Mouse (Mus musculus): ENCODE results near the gene Col26a1.

The Col26a1 gene

DNA sequence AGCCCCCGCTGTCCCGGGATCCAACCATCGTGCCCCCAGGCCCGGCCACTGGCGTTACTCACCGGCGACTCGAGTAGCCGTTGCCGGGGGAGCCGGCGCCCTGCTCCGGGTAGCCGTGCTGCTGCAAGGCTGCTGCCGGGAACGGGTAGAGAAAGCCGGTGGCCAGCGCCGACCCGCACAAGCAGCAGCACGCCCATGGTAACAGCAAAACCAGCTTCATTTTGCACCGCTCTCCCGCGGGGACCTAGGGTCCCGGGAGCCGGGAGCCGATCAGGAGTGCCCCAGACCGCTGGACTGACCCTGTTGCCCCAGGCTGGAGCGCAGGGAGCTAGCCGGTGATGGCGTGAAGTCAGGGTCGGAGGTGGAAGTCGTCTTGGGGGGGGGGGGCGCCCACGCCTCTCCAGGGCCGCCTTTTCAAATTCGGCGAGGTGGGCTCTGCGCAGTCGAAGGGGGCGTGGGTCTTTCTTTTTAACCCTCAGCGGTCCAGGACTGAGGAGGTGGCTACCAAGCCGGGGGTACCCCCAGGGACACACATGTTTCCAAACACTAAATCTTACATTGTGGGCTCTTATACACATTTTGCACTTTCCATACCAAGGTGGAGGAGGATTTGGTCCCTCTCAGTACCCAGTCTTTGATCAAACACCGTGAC lies at the start of gene Col26a1:
TSS of gene Col26a1 (minus strand) at position 422 of the 652 bp plus-strand sequence.
- DNase-seq (ENCODE audit: low read depth) = no peak

DNA sequence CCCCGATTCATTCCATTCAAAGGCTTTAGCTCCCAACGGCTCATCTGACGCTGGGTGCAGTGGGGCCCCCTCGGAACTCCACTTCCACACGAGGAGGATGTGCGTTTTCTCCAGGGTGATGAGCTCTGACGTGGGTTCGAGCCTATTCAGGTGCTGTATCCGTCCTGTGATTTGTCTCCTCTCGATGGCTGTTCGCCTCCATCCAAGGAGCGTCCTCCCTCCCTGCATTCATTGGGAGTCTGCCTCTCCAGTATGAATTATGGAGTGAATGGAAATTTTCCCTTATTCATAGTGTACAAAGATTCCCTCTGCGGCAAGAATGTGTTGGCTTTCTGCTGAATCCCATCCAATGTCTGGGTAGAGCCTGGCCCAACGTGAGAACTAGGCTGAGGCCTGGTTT lies 48.9 kb upstream of the Col26a1 start:
- no peak for DNase-seq (ENCODE audit: low read depth)

DNA sequence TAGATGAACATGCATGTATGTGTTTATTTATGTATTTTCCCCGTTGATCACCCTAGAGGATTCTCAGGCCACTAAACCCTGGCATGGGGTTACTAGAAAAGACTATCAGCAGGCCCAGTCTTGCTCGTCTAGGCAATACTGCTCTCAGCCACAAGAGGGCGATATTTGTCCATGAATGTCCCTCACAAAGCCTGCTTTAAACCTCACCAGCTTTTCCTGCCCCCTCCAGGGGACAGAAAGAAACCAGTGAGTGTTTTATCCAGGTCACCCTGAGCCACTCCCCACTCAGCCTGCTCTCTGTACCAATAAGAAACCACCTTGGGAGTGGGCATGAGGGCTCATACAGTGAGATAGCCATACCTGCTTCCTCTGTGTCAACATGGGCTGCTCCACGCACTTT lies 46.1 kb upstream of the Col26a1 start:
- DNase-seq (ENCODE audit: low read depth) = peak; percentile 73

DNA sequence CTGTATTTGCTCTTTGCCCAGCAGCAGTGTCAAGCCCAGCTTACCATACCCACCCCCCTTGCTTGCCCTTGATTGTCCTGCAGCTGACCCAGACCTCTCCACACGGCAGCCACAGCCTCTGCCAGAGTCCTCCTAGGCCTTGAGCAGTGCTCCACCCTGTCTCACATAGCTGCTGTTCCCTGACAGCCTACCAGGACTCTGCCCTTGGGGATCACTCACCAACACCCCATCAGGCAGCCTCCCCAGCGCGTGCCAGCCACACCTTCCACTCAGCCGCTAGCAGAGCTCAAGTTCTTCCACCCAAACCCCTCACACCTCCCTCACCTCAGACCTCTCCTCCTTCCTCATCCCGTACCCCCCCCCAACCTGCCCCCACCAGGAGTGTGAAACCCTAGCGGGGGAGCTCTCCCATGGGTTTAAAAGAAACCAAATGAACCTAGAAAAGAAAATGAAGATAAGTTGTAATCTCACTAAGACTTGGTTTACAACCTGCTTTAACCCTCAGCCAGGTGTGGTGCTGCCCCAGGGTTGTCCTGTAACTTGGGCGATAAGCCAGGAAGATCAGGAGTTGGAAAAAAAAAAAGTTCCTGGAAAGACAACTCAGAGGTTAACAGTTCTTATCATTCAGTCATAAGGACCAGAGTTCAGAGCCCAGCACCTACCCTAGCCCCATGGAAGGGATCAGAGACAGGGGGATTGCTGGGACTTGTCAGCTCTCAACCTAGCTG lies 40.9 kb upstream of the Col26a1 start:
- DNase-seq (ENCODE audit: low read depth) = no peak

DNA sequence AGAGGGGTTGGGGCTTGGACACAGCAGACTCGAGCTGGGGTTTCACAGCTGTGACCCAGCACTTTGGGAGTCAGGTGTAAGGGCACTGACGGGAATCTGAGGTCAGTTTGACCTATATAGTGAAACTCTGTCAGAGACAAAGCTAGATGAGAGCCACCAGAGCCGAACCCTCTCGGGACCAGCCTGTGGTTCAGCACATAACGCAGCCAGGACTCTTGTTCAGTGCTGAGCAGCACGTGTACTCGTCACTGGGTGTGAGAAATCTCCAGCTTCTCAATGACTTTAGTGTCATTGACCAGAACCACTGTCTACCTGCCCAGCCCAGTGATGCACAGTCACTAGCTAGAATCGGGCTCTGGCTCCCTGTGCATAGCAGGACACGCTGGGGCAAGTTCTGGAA lies 39.8 kb upstream of the Col26a1 start:
- no peak for DNase-seq (ENCODE audit: low read depth)

DNA sequence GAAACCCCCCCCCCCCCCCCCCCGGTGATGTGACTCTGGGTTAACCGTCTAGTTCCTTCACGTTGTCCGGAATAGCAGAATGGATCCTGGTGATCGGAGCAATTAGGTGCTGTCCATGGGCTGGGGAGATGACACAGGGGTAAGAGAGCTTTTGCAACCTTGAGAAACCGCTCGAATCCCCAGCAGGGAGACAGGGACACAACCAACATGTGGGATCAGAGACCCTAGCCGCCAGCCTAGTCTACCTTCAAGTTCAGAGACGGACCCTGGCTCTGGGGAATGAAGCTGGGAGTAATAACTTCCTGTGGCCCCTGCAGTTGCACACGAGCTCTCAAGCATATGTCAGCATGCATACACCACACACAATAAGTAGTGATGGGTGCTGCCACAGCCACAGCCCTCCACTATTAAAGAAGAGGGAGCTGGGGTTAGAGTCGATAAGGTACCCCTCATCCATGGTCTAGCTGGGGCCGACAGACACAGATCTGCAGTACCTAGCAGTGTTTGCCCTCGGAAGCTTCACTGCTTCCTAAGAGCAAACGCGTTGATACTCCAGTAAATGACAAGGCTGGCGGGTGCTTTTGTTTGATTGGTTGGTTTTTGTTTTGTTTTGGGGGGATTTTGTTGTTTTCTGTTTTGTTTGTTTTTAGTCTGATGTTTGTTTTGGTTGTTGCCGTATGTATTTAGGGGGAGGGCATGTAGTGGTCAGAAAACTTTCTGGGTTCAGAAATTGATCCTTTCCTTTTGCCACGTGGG lies 36.7 kb upstream of the Col26a1 start:
- no peak for DNase-seq (ENCODE audit: low read depth)

DNA sequence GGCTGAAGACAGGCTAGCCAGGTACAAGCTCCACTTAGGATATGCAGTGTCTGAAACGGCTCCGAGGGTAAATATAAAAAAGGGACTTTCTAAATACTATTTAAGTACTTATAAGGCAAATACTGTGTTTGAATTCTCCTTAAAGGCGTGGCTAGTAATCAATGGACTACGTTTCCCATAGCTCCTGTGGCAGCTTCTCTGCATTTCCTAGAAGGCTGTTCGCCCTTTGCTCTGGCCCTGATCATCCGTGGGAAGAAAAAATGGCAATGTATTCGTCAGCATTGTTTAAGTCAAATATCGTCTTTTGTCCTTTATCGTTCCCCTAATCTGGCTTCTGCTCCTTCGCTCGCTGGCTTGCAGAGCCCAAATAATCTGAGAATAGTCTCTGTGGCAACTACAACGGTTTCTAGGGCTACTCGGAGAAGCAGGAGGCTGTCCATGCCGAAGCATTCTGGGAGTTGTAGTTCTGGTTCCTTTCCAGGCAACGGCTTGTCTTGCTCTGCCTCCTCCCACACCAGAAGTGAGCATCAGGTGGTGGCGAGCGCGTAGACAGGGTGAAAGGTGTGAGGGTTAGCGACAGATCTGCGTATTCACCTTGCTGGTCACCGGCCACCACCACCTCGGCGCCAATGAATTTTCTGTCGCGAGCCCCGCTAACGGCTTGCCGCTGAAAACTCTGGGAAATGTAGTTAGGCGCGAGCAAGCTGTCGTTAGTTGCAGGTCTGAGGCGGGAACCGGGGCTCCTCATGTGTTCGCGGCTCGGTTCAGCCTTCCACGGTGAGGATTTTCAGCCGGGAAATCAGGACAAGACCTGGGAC lies 35.9 kb upstream of the Col26a1 start:
- DNase-seq (ENCODE audit: low read depth) = peak; percentile 76

DNA sequence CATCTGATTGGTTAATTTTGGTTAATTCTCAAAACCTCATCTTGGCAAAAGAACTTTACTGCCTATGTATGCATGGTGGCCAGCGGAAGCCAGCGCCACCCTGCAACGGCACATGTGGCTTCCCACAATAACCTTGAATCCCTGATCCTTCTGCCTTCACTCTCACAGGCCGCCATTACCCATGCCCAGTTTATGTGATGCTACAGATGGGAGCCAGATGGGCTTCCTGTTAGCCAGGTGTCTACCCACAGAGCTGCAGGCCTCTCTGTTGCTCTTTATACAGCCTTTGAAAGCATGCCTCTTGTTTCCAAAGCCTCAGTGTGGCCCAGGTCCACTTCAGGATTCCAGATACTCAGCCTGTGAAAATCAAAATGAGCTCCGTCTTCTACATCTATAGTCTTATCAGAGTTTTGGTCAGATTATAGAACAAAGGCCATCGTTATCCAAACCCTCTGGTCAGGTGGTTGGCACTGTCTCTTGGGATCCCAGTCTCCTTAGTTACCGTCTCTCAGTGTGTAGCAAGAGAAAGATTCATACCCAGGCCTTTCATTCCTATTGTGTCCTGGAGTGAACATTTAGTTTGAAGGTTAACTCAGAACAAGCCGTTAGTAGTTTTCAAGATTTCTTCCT lies 34.7 kb upstream of the Col26a1 start:
- DNase-seq (ENCODE audit: low read depth) = no peak

DNA sequence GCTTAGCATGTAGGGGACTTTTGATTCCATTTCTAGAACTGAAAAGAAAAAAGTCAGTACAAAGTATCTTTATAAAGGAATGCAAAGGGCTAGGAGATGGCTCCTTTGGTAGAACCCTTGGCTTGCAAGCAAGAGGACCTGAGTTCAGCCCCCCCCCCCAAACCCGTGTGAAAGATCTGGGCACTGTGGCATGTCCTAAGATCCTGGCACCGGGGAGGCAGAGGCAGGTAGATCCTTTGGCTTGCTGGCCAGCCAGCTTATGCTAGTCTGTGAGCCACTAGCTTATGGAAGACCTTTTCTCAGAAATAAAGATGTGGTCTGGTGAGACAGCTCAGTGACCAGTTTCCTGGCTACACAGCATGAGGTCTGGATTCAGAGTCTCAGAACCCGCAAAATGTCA lies 31.2 kb upstream of the Col26a1 start:
- DNase-seq (ENCODE audit: low read depth) = no peak

DNA sequence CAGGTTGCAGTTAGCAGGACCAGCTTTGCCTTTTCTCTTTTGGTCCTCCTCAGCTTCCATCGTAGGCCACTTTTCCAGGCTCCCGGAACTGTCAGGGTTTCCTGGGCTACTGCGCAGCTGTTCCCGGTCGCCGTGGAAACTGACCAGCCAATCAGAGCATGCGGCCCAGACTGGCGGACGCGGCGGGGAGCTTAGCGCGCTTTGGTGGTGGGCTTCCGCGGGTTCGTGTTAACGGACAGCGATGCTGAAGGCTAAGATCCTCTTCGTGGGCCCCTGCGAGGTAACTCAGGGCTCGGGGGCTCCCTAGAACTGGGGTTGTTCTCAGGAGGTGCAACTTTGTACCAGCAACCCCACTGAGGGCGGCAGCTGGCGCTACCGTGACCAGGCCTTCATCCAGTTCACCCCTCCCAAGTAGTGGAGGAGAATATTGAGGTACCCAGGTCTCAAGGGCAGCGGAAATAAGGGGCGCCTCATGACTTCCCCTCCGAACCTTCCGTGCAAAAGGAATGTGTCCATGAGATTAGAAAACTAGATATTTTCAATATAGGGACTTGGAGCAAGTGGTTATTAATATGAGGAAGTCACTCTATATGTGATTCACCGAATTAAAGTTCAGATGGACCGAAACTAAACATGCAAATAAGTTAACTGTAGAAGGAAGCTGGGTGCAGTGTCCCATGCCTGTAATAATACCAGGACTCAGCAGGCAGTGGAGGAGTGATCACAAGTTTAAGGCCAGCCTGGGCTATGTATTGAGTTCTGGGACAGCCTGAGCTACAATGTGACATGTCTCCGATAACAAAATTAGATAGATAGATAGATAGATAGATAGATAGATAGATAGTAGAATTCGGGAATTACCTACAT lies 25.2 kb upstream of the Col26a1 start, which contains the start of gene Ift22:
TSS of gene Ift22 (plus strand) at position 160 of the 867 bp plus-strand sequence.
- peak; percentile 58 for DNase-seq (ENCODE audit: low read depth)

DNA sequence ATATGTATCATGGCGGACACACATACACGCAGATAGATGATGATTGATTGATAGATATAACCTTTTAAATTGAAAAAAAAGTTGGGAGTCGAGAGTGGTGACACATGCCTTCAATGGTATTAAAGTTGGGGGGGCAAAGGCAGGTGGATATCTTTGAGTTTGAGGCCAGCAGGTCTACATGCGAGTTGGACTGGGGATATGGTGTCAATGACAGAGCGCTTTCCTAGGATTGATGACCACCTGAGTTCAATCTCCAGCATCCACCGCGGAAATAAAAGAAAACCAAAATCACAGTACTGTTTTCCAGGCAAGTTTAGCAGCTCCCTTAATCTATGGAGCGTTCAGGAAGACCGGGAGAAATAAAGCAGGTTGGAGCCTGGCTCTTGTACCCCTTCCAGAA lies 24.6 kb upstream of the Col26a1 start:
- DNase-seq (ENCODE audit: low read depth) = no peak

DNA sequence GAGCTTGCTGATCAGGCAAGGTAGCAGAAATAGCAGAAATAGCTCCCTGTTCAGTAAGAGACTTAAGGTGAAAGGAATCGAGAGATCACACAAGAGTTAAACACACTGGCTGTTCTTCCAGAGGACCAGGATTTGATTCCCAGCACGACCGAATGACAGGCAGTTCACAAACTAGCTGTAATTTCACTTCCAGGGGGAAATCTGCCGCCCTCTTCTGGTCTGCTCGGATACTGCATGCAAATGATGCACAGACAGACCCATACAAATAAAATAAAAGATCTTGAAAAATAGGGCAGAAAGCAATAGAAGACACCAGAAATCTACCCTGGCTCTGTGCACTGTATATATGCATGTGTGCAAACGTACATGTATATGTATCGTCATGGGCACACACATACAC lies 22.6 kb upstream of the Col26a1 start:
- DNase-seq (ENCODE audit: low read depth) = peak; percentile 36

DNA sequence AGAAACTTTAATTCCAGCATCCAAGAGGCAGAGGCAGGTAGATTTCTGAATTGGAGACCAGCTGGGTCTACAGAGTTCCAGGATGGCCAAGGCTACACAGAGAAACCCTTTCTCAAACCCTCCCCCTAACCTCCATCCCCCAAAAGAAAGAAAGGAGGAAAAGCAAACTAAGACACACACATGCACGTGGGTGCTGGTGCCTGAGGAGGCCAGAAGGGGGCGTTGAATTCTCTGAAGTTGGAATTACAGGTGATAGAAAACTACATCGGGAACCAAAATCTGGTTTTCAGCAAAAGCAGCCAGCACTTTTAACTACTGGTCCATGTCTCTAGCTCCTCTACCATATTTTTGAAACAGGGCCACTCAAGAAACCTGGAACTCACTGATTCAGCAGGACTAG lies 21.6 kb upstream of the Col26a1 start:
- DNase-seq (ENCODE audit: low read depth) = no peak

DNA sequence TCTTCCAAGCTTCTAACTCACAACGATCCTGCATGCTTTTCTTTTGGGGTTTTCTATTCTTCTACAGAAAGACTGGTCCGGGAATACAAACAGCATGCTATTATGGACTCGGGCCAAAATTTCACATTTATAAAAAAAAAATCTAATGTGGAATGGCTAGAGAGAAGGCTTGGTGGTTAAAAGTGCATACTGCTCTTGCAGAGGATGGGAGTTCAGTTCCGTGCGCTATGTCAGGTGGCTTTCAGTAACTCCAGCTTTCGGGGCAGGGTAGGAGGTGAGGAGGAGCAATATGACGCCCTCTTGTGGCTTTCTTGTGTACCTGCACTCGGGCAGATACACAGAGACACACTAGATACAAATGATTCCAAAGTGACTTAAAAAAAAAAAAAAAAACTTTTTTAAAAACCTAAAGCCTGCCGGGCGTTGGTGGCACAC lies 12.5 kb upstream of the Col26a1 start:
- no peak for DNase-seq (ENCODE audit: low read depth)

DNA sequence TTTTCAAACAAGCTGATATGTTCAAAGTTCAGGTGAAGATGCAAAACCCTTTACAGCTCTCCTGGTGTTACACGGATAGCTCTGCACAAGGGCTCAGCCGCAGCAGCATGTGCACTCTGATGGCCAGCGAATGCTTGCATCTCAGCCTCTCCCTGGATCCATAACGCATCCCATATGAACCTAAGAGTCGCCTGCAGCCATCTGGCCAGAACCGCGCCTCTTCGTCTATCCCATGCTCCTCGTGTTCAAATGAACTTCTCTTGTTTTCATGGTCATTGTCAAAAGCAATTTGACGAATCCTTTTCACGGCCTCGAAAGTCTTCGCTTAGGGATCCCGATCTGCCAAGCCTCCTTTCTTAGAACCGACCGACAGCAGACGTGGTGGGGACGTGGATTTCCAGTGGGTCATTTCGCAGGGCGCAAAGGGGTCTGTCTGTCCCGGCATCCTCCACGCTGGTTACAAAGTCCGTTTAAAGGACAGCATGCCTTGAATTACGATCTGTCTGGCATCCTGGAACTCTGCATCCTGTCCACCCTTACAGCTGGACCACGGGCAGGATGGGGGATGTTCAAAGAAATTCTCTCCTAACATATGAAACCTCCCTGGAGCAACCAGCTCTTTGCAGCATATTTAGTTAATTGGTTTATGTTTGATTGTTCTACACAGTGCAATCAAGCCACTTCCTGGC lies 12.0 kb upstream of the Col26a1 start:
- no peak for DNase-seq (ENCODE audit: low read depth)

DNA sequence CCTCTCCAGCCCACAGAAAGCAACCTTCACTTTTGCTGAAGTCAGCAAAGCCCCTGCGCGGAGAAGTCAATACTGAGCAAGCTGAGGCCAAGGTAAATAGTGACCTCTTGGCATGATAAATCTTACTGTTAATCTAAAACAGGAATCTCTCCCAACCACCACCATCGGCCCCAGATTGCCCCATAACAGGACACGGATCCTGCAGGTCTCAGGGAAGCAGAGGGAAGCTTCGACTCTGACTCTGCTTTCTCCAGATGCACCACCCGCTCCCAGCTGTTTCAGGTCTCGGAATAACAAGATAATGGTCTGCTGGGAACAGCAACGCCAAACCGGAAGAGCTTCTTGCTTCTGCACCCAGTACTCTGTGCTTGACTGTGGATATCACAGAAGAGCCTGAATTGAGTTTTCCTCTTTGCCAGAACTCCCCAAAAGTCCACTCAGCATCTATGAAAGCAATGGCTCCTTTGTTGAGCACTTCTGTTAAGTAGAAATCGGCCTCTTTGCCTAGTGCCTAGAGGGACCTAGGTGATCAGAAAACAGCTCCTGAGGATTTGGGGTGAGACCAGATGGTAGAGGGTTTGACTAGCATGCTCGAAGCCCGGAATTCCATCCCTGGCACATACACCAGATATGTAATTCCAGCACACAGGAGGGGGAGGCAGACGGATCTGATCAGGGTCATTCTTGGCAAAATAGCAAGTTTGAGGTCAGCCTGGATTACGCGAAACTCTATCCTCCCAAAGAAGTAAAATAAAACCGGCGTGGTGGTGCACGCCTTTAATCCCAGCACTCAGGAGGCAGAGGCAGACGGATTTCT lies 5.7 kb upstream of the Col26a1 start:
- no peak for DNase-seq (ENCODE audit: low read depth)

DNA sequence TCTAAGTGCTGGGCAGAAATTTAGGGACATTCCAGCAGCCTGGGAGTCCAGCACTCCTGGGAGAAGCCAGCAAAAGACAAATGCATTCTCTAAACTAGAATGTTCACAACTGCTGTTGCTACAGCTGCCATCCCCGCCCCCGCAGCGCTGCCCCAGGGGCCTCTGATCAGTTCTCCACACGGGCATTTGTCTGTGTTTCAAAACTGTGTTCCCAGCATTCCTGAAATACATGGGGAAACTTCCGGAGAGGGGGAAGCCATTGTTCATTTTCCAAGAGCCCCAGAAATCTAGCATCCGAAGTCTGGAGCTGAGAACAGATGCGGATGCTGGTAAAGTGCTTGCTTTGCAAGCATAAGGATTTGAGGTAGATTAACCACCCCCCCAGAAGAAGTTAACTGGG lies 3.9 kb upstream of the Col26a1 start:
- DNase-seq (ENCODE audit: low read depth) = no peak

DNA sequence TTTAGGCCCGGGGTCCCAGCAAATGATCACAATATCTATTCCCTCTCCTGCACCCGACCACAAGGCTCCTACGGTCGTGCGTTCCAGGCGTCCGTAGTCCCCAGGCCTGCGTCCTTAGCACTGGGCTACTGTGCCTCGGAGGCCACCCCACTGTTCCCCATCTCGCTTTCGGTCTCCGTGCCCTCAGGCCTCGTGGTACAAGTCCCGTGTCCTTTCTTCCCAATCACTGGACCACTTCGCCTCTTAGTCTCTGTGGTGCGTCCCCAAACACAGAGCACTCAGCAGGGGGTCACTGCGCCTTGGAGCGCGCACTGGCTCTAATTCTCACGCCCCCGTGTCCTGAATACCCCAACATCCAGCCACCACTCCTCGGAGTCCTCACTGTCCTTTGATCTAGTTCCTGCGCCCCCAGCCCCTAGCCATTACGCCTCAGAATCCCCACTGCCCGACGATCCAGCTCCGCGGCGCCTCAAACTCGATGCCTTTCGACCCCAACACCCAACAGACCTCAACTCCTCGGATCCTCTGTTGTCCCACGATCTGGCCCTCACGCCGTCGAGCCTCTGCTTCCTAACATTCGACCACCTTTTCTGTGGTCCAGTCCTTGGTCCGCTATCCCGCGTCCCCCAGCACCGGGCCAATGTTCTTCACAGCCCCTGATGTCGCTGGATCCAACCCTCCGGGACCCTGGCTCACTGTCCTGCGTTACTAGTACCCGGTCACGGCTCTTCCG lies 788 bp downstream of the Col26a1 start:
- DNase-seq (ENCODE audit: low read depth) = no peak

All from c-Kit-positive CD71-positive TER-119-negative erythroid progenitor cells, embryonic 14.5 days (primary cell).